Mouse (Mus musculus) cerebellum, postnatal 10 days (tissue): ENCODE measurements around the gene Slc18a2.
A peak's percentile ranks its signal among the peaks of the same experiment; 100 is the strongest.

Experiments used
- DNase-seq, 2 experiments: peaks; one replicate each; pipeline ENCODE4 v3.0.0; 2021; ENCODE audit warnings: mixed read lengths in 2 of 2

Slc18a2 gene

DNA sequence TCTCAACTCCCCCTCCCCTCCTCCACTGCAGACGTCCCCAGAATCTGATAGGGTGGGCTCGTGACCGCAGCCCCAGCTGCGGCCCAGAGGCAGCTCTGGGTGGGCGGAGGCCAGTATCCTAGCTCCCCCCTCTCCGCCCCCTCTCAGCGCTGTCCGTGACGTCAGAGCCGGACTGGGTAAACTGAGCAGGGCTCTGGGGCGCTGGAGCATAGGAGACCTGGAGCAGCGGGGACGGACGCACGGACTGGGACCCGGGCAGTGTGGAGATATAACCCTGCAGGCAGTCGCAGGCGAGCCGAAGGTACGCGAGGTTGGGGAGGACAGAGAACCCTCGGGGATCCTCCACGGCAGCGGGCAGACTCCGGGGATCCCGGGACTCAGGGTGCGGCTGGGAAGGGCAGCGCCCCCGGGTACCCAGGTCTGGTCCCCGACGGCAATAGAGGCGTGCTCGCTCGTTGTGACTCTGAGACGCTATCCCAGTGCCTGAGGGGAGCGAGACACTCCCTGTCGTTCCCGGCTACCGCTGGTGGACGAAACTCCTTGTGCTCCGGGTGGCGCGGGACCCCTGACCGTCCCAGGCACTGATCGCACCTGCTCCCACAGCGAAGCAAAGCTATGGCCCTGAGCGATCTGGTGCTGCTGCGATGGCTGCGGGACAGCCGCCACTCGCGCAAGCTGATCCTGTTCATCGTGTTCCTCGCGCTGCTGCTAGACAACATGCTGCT lies at the start of gene Slc18a2:
TSS of gene Slc18a2 (plus strand) at position 179 of the 725 bp plus-strand sequence.
- DNase-seq, result peak; percentile 16 to 22

DNA sequence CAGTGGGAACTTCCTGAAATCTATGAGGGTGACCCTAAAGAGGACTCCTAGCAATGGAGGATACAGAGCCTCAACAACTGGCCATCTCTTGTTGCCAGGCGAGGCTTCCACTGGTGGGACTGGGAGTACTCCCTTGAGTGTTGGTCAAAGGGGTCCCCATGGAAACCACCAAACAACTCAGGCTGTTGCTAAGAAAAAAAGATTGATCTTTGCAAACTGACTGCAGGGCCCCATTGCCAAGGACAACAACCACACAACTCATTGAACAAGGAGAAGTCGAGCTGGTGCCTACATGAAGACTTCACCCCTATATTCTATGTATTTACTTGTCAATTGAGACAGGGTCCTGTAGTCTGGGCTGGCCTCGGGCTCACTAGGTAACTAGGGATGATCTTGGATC lies 43.8 kb upstream of the Slc18a2 start:
- no peak for DNase-seq

DNA sequence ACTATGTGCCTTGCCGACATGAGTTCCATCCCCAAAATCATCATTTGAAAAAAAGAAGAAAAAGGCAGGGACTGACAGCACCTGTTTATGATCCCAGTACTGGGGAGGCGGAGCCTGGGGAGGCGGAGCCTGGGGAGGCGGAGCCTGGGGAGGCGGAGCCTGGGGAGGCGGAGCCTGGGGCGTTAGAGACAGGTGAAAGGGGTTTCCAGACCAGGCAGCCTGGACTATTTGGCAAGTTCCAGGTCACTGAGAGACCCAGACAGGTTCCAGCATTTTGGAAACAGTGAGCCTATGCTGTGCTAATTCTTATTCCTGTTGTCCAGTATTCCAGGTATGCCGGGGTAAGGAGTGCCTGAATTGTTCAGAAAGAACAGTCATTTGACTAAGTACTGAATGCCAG lies 41.7 kb upstream of the Slc18a2 start, which contains the start of gene Kcnk18:
TSS of gene Kcnk18 (plus strand) at position 224 of the 400 bp plus-strand sequence.
- DNase-seq, result no peak

DNA sequence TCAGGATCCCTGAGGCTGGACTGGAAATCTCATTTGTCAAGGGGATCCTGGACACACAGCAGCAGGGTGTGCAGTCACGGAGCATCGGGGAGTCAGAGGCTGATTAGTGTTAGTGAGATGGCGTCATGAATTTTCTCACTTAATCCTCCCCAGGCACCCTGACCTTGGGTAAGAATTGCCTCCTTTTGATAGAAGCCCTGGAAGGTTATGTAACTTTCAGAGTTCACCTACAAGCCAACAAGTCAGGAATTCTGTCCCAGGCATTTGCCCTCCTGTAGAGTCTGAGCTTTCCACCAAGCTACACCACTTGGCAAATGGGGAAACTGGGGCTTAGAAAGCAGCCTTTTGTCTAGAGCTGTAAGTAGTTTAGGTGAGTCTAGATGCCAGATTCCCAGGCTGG lies 39.6 kb upstream of the Slc18a2 start:
- no peak for DNase-seq

DNA sequence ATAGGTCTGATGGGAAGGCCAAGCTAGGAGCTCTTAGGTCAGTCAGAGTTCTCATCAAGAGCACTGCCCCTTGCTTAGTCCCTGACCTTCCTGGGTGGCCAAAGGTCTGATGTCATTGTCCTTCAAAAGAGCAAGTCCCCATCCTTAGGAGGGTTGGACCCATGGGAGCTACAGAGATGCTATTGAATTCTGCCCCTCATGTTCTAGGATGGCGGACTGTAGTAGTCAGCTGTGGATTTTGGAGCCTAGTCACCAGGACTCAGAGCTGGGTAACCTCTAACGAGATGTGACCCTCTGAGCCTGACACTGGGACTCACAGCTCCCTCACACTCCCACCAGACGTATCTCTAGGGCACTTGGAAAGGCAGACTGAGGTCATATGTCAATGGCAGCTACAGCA lies 32.3 kb upstream of the Slc18a2 start:
- DNase-seq, result no peak

DNA sequence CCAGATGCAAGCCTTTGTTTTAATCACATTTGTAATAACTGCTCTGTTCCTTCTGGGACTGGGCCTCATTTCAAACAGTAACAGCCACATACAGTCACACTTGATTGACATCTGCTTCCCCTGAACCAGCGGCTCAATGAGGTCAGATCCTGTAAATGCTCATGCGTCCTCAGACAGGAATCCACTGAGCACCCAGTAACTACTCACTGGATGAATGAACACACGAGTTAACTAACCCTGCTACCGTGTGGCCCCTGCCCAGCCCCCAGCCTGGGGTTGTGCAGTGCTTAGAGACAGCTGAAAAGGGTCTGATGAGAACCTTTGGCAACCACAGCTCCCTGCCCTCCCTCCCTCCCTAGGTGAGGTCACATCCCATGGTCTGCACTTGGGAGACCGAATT lies 27.9 kb upstream of the Slc18a2 start:
- DNase-seq, result no peak

DNA sequence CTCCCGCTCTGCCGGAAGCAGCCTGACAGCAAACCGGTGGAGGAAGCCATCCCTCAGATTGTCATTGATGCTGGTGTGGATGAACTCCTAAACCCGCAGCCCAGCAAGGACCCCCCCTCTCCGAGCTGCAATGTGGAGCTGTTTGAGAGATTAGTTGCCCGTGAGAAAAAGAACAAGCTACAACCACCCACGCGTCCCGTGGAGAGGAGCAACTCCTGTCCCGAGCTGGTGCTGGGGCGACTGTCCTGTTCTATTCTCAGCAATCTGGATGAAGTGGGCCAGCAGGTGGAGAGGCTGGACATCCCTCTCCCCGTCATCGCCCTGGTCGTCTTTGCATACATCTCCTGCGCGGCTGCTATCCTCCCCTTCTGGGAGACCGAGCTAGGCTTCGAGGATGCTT lies 25.7 kb upstream of the Slc18a2 start:
- no peak for DNase-seq

DNA sequence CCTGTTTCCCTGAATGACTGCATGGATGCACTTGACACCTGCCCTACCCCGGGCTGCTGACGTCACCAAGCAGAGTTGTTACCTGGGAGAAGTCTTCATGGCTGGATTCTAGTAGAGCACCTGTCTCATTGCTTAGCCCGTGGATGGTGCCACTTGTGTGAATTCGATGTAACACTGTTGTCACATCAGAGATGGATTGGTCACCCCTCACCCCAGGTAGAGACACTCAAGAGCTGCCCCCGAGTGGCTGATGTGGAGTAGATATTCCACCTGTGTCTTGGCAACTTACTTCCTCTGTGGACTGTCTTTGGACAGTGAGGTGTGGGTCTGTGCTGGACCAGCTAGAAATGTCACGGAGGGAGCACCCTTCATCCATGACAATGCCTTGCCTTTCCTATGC lies 24.6 kb upstream of the Slc18a2 start:
- no peak for DNase-seq

DNA sequence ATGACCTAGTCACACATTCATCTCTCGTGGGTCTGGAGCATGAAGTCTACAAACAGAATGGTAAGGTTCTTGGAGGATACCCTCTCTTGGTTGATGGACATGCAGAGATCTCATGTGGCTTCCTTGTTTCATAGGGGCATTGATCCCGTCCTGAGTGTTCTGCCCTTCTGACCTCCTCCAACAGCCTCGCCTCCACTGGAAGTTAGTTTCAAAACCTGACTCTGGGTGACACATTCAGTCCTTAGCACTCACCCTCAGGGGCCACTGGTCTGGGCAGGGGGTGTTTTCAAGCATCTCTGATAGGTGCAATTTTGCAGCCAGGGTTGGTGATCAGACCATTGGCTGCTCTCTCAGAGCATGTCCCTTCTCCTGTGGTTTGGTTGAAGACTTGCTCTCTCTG lies 22.1 kb upstream of the Slc18a2 start:
- no peak for DNase-seq

DNA sequence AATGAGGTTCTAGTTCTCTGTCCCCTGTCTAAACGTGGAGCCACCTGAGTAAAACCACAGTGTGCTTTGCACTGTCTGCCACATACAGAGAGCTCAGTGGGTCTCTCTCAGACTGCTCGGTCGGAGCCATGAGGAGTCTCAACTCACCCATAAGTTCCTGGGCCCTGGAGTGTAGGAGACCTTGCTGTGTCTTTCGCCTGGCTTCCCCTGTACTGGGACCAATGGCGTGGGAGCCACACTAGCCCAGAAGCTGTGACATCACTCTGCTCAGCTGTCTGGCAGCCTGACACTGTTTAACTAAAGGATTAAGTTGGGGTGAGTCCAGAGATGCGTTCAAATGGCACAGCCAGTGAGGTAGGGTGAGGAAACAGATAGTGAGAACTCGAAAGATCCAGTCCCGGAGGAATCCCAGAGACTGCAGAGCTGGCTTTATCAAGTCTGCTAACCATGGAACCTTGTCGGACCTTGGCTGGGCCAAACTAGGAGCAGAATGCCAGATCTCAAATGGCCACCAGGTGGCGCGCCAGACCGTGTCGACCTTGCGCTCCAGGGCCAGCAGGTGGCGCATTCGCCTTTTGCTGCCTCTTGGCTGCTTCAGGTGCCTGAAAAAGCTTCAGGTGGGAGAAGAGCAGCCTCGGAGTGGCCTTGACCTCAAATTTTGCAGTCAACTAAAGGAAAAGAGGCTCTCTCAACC lies 21.4 kb upstream of the Slc18a2 start:
- peak; percentile 92 to 97 for DNase-seq

DNA sequence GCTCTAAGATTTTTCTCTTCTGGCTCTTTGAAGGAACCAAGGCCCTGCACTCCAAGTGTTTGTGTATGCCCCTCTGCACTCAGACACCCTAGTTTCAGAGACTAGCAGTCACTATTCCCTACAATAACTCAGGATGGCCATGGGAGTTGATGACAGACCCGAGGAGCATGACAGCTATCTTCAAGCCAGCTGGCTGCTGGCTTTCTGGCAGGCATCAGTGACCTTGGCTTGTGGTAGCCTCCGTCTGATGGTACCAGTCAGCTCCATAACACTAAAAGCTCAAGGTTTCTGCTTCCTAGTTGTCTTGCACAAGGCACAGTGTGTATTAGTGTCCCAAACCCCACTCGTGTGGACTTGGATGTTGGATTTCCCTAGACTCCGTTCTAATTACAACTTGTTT lies 18.7 kb upstream of the Slc18a2 start:
- peak; percentile 56 to 60 for DNase-seq

DNA sequence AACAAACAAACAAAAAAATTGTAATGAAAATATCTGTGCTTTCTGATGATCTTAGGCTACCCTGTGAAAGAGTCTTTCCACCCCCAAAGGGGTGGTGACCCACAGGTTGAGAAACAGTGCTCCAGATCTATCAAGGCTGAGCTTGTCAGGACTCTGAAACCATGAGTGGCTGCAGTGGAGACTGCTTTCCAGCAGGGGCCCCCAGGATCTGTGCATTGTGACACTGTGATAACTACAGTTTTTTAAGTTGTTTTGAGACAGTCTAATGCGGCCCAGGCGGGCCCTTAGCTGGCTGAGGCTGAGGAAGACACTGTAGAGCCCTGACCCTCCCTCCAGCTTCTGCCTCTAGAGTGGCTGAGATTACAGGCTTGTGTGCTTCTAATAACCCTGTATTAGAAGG lies 17.6 kb upstream of the Slc18a2 start:
- no peak for DNase-seq

DNA sequence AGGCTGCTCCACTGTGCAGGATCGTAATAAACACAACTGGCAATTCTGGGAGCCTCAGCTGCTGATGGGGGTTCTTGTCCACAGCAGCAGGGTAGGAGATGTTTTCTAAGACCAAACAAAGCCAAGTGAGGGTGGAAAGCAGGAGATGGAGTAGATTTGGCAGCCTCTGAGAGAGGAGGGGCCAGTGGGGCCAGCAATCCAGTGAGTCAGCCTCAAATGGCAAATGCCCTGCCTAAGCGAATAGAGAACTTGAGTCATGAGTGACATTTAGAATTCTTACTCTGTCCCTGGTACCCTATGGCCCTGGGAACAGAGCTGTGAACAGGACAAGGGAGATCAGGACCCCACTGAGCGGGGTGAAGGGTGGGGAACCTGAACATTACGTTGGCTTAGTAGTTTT lies 12.6 kb upstream of the Slc18a2 start:
- no peak for DNase-seq

DNA sequence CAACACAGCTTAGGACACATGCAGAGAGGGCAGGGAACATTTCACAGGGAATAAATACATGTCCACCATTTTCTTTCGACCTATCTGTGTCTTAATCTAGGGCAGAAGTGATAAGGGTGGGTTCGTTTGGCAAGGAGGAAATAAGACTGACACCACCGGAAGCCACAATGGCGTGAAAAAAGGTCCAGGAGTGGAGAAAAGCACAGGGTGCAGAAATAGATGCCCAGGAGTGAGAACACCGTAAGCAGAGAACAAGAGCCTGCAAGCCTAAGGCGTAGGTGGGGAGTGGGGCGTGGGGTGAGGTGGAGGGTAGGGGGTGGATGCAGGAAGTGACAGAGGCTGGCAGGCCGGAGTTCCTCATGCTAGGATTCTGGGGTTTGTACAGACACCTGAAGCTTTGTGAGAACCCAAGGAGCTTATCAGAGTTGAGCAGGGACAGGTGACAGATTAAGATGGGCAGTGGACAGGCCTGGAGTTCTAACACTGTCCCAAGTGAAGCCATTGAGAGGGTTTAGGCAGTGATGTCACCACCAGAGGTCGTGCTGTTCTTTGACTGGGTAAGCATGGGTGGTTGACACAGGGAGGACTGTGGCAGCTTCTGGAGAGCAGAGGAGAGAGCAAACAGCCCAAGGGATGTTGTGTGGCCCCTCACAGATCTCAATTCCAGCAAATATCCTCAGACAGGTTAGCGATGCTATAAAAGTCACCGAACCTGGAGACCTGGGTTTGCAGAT lies 12.0 kb upstream of the Slc18a2 start:
- DNase-seq, result no peak

DNA sequence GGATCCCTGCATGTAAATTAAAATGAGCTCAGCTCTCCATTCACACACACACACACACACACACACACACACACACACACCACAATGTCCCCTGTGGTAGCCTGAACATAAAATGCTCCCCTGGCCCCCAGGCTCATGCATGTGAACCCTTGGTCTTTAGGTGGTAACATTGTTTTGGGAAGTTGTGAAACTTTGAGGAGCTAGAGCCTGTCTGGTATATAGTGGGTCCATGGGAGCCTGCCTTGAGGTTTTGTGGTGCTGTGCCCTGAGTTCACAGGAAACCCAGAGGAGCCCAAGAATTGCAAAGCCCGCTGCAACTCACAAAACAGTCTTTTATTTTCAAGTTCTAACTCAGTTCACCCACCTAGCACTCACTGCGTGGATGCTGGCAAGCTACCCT lies 8.0 kb upstream of the Slc18a2 start:
- no peak for DNase-seq

DNA sequence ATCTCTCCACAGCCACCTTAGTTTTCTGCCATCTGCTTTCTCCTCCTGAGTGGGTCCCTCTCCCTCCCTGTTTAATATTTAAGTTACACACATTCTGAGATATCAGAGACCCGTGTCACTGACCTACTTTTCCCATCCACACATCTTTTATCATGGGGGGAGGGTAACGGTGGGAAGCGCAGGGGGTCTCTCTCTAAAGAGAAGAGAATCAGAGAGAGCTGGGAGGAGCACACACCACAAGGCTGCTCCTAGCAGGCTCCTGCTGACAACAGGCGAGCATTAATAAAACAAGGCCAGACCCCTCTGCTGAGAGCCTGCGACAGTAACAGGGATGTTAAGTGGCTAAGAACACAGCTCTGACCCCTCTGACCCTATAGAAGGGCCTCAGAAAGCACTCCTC lies 1.1 kb upstream of the Slc18a2 start:
- DNase-seq, result no peak

DNA sequence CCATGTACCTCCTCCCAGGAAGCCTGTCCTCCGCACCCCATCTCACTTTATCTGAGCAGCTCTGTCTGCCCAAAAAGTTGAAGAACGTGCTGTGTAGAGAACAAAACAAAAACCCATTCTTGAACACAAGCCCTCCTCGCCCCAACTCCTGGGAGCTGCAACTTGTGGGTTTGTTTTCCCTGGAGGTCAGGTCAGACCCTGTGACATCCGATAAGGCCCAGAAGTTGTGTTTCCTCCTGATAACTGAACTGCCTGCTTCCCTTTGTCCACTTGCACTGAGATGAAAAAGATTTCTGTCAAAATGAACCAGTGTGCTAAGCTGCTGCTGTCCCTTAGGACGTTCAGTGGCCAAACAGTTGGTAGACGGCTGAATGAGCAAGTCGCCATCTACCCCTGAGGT lies 908 bp downstream of the Slc18a2 start:
- DNase-seq, result no peak

DNA sequence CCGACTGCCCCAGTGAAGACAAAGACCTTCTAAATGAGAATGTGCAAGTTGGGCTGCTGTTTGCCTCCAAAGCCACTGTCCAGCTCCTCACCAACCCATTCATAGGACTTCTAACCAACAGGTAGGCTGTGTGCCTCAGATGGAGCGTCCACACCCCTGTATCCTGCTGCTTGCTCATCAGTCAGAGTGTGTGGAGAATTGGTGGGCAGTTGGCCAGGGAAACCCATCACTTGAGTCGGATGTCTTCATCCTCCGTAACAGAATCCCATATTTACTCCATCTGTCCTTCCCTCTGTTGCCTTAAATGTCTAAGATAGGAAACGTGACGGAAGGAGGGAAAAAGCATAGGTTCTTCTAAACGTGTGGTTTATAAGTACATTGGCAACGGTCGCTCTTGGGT lies 2.5 kb downstream of the Slc18a2 start:
- peak; percentile 21 to 26 for DNase-seq

DNA sequence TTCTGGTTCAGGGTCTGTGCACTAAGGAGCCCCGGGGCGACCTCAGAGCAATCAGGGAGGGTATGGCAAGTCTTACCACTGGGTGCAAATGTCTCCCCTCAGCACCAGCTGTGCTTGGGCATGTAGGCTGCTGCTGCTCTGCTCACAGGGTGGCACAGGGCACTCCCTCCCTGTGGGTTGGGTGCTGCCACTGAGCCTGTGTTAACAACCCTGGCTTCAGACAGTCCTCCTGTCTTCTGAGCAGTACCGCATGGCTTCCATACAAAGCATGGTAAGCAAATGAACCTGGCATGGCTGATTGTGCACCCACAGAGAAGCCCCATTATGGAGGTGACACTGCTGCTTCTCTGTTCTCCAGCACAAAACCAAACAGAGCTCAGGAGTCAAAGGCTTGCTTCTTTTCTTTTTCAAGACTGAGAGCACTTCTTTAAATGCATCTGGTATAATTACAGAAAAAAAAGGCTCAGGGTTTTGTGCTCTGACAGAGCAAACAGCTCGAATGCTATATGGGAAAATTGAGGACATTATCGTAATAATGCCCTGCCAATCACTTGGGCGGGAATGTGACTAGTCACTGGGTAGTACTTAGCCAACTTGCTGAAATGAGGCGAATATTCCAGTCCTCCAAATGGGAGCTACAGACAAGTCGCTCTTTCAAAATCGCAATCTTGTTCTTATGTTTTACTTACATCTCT lies 4.3 kb downstream of the Slc18a2 start:
- DNase-seq, result no peak

DNA sequence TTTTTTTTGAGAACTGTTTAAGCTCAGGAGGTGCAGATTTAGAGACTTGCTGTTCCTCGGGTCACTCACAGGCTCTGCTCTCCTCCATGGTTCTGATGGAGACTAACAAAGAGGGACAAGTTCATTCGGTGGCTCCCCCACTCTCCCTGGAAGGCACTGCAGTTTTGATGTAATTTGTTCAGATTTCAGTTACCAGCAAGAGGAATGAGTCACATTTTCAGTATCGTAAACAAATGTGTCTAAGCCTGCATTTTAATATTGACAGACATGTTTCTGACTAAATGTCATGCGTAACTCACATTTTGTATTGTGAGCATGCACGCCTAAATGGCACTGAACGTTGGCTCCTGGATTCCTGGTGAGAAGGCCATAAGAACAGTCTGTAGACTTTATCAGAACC lies 5.2 kb downstream of the Slc18a2 start:
- DNase-seq, result no peak

DNA sequence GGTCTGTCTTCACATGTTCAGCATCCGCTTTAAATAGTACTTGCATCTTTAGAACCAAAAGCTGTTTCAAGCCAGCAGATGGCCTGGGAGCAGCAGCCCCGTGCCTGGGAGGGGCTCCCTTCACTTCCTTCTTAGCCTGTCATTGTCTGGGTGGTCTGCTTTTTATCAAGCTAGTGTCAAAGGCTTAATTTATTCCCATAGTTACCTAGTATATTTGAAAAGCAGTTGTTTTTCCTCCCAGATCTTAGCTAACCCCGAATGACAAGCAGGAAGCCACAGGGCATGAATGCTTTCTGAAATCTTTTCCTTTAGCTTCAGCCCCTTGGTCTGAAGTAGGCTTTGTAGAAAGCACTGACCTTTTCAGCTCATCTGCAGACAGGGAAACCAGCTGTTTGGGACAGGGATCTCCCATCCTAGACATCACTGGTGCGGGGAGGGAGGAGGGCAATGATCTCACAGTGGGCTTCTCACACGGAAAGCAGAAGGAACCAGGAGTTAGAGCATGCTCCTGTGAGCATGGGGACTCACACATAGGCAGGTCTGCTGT lies 6.8 kb downstream of the Slc18a2 start:
- DNase-seq, result peak in 1 of 2 experiments; percentile 23

DNA sequence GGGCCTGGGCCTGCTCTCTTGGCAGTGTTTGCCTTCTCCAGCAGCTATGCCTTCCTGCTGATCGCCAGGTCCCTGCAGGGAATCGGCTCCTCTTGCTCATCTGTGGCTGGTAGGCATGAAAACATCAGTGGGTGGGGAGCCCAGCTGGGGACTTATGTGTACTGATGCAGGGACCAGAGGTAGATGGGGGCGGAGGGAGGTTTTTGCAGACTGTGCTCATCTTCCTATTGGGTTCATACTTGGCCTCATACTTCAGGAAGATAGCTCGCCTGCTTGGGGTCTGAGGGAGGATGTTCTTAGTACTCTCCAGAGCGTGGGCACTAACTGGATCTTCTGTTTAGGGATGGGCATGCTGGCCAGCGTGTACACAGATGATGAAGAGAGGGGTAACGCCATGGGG lies 12.5 kb downstream of the Slc18a2 start:
- DNase-seq, result no peak

DNA sequence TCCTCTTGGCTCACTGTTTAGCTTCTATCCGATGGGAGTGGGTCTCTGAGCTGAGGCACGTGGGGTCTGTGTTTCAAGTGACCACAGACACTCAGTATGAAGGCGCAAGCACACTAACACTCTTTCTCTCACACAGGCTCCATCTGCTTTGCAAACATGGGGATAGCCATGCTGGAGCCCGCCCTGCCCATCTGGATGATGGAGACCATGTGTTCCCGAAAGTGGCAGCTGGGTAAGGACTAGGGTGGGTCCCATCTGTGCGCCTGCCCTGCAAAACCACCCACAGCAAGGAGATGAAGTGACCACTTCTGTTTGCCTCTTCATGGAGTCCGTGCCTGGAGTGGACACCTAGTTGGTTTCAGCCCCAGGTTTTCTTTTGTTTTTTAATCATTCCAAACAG lies 15.7 kb downstream of the Slc18a2 start:
- peak; percentile 24 to 34 for DNase-seq
